Mouse (Mus musculus): Measurements from ENCODE around the gene Eif4a1.
A peak's percentile ranks its signal among the peaks of the same experiment; 100 is the strongest.
"Not testable (repeated sequence)": the region's sequence is repeated elsewhere in the genome, so short reads cannot be mapped to it uniquely, and the experiment has no call there.

Gene Eif4a1

DNA sequence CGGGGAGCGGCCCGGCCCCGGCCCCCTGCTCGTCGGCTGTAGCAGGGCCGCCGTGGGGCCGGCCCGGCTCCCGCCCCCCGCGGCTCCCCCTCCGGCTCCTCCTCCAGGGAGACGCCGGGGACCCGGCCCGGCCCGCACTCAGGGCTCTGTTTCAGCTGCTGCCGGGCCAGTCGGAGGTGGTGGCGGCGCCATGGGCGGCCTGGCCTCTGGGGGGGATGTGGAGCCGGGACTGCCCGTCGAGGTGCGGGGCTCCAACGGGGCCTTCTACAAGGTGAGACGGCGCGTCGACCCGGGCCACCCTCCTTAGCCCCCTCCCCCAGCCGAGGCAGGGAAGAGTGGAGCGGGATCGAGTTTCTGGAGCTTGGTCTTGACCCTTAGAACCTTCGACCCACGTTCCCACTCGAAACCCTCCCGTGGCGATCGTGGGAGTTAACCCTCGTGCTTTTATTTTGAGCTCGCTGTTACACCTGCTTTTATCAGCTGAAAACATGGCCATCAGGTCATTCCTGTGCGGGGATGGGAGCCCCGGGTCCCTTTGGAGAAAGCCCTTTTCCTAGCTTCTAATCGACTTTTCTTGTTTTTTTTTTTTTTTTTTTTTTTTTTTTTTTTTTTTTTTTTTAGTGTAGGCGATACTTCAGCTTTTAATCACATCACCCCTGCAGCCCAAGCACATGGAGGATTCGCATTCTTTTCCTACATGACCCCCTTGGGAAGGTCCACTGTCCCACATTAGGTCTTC lies 38.9 kb downstream of the Eif4a1 start:
- DNase-seq (ENCODE audit: low spot score): peak; percentile 55

DNA sequence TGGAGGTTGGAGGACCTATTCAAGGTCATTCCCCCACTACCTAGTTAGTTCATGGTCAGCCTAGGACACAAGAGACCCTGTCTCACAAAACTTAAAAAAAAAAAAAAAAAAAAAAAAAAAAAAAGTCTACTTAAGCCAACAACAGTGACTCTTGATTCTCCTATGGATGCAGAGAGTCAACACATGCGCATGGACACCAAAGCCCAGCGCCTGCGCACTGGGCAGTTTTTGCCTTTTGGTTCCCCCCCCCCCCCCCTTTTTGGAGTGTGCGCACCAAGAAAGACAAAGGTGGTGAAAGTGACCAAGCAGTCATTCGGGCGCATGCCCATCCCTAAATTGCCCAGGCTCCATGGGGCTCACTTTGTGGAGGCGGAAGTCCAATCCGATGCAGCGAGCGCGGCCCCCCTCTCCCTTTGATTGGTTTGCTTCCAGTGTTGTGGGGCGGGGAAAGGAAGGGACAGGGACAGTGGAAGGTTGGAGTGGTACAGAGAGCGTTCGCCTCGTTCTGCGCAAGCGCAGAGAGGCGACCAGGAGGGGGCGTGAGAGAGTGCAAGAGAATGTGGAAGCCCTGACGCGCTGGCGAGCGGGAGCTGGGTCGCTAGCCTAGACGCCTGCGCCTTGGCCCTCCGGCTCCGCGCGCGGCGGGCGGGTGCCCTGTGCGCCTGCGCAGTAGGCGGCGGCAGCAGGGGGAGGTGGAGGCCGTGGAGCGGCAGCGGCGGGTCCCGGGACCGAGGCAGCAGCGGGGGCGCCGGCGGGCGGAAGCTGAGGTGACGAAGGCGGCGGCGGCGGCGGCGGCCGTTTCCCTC lies 39.7 kb downstream of the Eif4a1 start, which contains the start of gene Fxr2:
Gene Fxr2, plus strand, starts transcription at position 707 of the 806 bp plus-strand sequence.
- peak; percentile 100 for DNase-seq (ENCODE audit: low spot score)

DNA sequence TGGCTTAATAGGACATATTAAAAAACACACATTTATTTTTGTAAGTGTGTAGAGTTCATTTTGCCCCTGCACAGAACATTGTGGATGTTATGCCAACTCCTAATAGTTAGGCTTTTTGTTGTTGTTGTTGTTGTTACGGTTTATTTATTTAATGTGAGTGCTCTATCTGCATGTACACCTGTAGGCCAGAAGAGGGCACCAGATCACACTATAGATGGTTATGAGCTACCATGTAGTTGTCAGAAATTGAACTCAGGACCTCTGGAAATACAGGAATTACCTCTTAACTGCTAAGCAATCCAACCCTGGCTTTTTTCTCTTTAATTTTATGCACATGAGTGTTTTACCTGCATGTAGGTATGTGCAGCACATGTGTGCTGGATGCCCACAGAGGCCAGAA lies 42.4 kb downstream of the Eif4a1 start:
- DNase-seq (ENCODE audit: low spot score): peak; percentile 12

DNA sequence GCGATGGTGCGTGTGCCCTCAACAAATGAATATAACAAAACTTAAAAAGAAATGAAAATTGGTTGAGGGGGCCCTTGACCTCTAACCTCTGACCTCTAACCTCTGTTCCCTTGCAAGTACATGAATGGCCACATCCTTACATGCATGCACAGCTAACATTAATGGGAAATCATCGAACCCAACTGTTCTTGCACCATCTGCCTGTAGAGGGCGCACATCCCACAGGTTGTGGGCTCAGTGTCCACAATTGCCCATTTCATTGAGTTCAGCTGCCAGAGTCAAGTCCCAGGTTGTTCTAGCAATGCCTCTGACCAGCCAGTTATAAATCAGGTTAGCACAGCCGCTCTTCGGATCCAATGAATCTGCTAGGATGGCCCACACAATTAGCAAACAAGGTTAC lies 43.9 kb downstream of the Eif4a1 start:
- peak; percentile 72 for DNase-seq (ENCODE audit: low spot score)

DNA sequence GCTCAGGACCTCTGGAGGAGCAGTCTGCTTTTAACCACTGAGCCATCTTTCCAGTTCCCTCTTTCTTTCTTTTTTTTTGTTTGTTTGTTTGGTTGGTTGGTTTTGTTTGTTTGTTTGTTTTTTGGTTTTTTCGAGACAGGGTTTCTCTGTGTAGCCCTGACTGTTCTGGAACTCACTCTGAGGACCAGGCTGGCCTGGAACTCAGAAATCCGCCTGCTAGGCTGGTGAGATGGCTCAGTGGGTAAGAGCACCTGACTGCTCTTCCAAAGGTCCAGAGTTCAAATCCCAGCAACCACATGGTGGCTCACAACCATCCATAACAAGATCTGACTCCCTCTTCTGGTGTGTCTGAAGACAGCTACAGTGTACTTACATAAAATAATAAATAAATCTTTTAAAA lies 47.9 kb downstream of the Eif4a1 start:
- not testable (repeated sequence) for DNase-seq (ENCODE audit: low spot score)

DNA sequence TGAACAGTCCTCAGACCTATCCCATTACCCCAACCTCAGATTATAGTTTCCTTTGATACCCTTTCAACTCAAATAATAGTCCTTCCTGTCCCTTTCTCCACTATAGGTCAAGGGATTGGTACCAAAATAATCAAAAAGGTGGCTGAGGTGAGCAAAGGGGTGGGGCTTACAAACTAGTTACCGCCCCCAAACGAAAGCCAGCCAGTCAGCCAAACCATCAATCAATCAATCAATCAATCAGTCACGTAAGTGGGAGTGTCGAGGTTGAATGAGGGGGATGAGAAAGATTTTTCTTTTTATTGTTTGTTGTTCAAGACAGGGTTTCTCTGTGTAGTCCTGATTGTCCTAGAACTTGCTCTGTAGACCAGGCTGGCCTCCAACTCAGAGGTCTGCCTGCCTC lies 49.2 kb downstream of the Eif4a1 start:
- no peak for DNase-seq (ENCODE audit: low spot score)

DNA sequence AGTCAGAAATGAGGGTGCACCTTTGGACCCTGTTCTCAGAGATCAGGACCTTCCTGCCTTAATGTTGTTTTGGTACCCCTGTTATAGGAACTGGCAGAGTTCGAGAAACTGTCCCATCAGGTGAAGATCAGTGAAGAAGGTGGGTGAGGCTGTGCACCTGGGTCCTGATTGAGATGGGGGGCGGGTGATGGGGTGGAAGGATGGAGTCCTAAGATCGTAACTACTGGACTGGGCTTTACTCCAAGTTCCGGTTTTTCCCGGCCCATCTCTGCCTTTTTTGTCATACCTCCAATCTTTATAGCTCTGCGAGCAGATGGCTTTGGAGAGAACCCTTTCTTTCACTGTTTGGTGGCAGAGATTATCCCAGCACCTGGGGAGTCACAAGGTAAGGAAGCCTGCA lies 49.8 kb downstream of the Eif4a1 start:
- no peak for DNase-seq (ENCODE audit: low spot score)

DNA sequence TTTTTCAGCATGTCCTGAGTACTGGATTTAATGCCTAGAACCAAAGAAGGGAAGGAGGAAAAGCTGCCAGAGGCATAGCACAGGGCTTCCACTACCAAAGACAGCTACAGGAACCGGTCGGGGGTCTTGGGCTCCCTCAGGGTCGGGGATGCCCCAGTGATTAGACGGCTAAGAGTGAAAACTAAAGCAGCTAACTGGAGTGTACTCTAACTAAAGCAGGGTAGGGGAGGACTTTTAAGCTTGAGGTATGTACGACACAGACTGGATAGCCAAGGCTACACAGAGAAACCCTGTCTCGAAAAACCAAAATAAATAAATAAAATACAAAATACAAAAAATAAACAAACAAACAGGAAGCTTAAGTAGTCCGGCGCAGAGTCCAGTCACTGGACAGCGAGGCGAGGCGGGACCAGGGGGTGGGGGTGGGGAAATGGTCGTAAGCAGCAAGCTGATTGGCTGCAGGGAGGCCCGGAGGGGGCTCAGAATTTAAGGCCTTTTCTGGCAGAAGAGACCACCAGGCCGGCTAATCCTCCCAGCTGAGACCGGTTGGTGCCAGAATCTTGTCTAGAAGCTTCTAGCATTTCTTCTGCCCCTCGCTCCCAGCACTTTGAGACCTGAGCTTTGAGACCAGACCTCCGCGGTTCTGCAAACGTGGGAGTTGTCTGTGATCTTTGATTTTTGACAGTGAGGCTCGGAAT lies 50.5 kb downstream of the Eif4a1 start, which contains the start of gene Sat2:
Gene Sat2, plus strand, starts transcription at position 454 of the 698 bp plus-strand sequence.
- DNase-seq (ENCODE audit: low spot score): no peak

DNA sequence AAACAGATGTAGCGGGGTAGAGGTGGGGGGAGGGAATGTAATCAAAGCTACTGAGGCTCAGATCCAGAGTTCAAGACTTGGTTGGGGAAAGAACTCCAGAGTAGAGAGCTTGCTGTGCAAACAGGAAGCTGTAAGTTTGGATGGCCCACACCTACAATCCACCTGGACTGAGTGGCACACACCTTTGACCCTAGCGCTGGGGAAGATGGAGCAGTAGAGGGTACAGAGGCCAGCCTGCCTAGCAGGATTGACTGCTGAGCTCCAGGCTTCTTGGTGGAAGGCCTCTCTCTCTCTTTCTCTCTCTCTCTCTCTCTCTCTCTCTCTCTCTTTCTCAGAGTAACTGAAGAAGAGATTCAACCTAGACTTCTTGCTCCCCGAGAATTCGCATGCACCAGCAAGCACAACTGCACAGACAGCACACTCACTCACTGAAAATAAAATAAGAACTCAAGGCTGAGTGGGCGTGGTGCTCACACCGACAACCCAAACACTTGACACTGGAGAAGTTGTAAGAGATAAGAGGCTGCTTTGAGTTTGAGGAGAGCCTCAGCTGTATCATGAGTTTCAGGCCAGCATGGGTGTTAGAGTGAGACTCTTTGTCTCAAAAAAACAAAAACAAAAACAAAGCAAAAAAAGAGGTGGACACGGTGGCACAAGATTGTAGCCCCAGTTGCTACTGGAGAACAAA lies 51.7 kb downstream of the Eif4a1 start:
- DNase-seq (ENCODE audit: low spot score): no peak

DNA sequence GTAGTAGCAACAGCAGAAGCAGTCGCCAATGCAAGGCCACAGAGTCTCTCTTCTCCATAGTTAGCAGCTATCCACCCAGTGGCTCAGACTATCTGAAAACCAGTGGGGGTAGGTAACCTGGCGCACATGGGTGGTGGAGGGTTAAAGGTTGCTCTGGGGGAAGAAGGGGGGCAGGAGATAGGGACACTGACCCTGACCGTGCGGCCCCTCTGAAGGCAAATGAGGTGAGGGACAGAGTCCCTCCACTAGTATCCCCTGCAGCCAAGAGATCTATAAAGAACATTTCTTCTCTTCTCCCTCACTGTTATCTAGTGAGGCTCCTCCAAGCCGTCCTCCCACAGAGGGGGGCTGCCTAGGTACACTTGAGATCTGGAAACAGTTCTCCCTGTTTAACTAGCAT lies 54.4 kb downstream of the Eif4a1 start, which contains the start of gene Shbg:
Gene Shbg, minus strand, starts transcription at position 101 of the 400 bp plus-strand sequence.
- DNase-seq (ENCODE audit: low spot score): no peak
